Mouse (Mus musculus): ENCODE results near the gene Ntf5.
A peak's percentile ranks its signal among the peaks of the same experiment; 100 is the strongest.
"Not testable (repeated sequence)": the region's sequence is repeated elsewhere in the genome, so short reads cannot be mapped to it uniquely, and the experiment has no call there.

Ntf5 gene

DNA sequence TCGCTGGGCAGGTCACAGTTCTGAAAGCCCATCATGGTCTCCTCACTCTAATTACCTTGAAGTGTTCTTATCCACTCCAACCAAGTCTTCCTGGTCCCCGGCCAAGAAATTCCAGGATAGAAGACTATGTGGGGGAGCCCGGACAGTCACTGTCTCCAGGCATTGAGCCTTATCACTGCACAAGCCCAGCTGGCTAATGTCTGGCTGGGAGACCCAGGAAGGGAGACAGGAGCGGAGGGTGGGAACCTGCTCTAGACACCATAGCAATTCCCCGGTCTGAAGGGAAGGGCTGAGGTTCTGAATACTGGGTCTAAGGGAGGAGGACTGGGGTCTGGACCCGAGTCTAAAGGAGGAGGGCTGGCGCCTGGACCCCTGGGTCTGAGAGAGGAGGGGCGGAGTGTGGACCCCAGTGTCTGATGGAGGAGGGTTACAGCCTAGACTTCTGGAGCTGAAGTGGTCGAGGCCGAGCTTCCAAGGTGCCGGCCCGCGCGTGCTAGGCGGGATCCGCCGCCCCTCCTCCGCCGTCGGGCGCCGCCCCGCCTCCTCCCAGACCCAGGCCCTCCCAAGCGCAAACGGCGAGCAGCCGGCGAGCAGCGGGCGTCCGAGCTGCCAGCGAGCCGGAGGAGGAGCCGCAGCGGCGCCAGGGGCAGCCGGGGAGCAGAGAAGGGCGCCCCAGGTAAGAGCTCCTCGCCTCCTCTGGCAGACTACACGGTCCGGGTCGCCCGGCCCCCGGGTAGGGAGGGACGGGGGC, at the start of gene Ntf5:
Gene Ntf5 (plus strand): TSS at position 583 of the 751 bp plus-strand sequence.
- no peak for ATAC-seq (ENCODE audit: insufficient number of reproducible peaks, low FRiP score, low TSS enrichment)

DNA sequence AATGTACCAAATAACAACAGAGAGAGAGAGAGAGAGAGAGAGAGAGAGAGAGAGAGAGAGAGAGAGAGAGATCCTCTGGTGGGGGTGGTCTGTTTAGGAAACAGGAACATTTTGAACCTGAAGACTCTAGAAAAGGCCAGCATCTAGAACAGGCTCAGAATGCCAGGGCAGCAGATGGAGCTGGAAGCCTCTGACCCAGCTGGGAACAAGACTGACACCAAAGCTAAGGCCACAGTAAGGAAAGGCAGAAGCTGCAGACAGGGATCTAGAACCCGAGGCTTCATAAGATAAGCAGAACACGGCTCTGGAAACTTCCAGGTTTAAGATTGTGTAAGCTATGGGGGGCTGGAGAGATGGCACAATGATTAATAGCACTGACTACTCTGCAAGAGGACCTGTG, 49.5 kb upstream of the Ntf5 start:
- ATAC-seq (ENCODE audit: insufficient number of reproducible peaks, low FRiP score, low TSS enrichment), result no peak

DNA sequence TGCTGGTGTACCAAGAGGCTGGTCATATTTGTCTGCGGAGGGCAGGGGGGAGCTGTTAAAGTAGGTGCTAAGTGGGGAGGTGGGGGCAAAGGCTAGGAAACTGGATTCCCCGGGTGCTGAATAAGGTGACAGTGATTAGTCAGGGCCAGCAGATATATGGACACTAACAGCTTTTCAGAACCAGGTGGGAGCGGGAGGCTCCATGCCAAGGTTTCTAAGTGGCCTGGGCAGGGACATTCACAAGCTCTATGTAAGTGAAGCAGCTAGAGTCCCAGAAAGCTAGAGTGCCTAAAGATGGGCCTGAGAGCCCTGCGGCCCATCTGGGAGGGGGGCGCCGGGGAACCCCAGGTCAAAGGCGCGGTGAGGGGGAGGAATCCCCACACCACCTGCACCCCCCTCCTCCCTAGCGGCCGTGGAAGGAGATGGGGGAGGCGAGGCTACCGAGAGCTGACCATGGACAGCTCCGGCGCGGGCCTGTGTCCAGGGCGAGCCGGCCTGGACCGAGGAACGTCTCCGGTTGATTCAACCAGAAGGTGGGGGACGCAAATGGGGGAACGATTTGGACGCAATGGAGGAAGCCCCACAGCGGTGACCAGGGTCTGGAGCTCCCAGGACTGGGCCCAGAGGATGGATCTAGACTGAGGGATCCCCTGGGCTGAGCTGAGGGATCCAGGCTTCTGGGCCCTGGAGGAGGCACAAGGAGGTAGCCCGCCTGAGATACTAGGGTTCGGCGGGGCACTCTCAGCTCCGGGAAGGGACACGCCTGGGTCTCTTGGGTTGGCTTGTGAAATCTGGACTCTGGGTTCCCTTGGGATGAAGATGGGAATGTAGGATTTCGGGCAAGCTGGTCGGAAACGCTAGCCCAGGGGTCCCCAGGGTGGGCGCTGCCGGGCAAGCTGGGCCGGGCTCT, 47.5 kb upstream of the Ntf5 start:
- ATAC-seq (ENCODE audit: insufficient number of reproducible peaks, low FRiP score, low TSS enrichment), result no peak

DNA sequence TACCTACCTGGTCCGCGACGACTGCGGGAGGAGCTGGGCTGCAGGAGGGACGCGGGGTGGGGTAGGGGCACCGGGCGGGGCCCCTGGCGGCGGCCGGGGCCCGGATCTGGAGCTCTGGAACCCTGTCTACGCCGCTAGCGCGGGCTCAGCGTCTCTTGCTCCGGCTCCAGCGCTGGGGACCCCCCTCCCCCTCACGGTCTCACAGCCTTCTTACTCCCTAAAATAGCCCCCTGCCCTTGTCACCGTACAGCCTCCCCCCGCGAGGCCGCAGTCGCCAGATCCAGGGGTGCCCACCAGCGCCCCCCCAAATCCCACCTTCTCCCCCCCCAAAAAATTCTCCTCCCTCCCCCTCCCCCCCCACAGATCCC, 46.9 kb upstream of the Ntf5 start, which contains the start of gene Ppfia3:
Gene Ppfia3 (minus strand): TSS at position 368 of the 368 bp plus-strand sequence.
- ATAC-seq (ENCODE audit: insufficient number of reproducible peaks, low FRiP score, low TSS enrichment), result no peak

DNA sequence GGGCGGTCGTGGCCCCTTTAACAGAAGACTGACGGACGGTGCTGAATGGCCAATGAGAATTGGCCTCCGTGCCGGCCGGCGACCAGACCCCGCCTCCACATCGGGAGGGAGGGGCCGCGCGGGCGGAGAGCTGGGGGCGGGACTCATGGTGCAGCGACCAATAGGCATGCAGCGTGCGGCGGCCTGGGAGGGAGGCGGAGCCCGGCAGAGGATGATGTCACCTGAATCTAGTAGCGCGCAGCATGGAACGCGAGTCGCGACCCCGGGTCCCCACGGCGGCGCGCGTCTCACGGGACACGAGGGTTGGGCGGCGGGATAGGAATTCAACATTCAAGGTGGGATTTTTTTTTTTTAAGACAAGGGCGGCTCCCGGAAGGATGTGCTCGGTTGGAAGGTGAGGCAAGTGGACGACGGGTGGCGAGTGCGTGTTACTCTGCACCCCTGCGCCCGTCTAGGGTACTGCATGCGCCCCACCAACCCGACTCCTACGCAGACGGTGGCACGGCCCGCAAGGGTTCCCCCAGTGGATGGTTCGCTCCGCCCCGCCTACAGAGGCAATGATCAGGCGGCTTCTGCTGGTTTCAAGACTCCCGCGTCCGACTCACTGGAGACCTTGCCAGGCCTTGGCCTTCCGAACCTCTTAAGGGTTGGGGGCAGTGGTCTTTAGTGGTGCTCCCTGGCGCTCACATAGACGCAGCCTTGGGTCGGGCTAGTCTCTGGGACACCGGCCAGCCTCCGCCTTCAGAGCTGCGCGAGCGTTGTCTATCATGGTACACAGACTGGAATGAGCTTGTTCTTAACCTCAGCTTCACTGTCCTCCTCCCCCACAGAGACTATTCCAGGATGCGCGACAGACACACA, 46.2 kb upstream of the Ntf5 start:
- ATAC-seq (ENCODE audit: insufficient number of reproducible peaks, low FRiP score, low TSS enrichment), result peak; percentile 77

DNA sequence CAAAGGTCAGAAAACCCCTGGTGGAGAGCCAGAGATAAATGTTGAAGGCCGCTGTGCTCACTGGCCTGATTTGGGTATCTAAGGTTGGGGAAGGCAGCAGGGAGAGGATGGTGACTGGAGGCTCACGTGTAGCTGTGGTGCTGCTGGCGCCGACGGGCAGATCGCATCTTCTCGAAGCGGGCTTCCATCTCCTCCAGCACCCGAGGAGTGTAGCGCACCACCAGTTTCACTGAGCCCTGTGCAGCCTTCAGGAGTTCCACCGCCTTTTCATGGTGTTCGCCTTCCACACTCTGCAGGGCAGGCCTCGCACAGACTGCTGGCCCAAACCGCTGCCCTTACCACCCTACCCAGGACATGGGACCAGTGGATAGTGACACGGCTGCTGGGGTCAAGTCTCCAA, 45.3 kb upstream of the Ntf5 start:
- no peak for ATAC-seq (ENCODE audit: insufficient number of reproducible peaks, low FRiP score, low TSS enrichment)

DNA sequence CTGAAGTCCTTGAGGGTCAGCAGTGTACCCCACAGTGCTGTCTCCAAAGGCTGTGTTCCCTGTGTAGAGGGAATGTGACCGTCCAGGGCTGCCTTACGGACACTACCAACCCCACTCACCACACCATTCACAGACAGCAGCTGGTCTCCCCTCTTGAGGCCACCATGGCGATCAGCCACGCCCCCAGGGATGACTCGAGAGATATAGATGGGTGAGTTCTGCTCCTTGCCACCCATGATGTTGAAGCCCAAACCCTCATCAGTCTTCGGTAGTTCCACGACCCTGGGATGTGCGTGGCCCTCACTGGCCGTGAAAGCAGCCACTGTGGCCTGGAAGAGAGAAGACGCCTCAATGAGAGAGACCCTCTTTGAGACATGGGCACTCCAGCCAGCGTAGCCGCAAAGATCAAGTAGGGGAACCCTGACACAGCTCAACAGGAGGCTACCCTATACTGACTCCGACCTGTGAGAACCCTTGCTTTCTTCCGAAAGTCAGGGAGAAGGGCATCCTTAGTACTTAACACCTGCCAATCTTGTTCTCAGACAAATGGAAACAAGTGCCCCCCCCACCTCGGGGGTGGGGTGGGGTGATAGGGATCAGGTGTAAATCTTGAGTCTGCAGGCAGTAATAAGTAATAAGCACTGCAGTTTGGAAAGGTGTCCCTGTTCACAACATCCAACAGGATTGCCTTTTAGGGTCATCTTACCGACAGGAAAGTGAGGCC, 44.3 kb upstream of the Ntf5 start:
- ATAC-seq (ENCODE audit: insufficient number of reproducible peaks, low FRiP score, low TSS enrichment), result no peak

DNA sequence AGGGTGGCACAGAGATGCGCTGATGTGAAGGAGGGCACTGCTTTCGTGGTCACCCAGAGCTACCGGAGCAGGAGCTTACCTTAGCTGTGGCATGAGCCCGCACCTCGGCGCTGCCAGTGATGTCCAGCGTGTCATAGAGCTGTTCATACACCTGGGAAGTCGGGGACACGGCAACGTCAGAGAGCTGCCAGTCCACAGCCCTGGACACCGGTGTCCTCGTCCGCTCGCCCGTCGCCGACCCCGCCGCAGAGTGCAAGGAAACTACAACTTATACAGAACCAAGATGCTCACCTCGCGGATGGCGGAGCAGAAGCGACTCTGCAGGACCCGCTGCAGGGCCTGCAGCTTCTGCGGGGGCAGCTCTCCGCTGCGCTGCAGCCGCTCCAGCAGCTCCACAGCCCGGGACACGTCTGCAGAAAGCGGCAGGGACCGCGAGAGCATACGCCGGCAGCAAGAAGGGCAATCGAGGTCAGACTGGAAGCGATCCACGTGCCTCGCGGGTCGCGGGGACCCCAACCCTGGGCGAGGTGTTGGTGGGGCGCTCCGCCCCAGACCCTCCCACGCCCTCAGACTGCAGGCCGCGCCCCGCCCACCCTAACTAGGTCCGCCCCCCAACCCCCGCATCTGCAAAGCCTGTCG, 43.5 kb upstream of the Ntf5 start:
- ATAC-seq (ENCODE audit: insufficient number of reproducible peaks, low FRiP score, low TSS enrichment), result no peak

DNA sequence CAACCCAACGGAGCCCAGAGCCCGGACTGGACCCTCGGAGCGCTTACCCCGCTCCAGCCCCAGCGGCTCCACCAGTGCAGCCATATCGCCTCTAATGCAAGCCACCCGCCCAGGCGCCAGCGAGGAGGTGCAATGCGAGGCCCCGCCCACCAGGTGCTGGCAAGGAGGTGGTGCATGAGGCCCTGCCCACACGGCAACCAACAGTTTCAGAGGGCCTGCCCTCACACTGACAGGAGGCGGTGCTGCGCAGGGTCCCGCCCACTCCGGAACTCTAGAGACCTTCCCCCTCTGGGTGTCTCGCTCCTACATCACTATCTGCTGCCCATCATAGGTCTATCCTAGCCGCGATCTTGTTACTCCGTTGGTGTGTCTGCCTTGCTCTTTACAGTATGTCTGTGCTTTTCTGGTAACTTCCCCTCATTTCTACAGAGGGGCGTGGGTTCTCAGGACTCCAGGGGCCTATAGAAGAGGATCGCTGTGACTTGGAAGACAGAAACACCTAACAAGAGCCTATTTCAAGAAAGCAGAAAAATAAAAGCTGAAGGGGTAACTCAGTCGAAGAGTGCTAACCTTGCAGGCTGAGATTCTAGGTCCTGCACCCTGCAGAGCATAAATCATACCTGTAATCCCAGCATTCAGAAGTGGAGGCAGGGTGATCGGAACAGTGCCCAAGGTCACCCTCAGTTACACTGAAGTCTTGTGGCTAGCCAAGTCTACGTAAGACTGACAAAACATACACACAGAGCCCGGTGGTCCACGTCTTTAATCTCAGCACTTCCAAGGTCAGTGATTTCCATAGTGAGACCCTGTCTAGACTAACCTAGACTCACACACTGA, 42.8 kb upstream of the Ntf5 start, which contains the start of gene Lin7b:
Gene Lin7b (minus strand): TSS at position 109 of the 837 bp plus-strand sequence.
- ATAC-seq (ENCODE audit: insufficient number of reproducible peaks, low FRiP score, low TSS enrichment), result peak; percentile 45; the same call in 1 of the 2 replicates

DNA sequence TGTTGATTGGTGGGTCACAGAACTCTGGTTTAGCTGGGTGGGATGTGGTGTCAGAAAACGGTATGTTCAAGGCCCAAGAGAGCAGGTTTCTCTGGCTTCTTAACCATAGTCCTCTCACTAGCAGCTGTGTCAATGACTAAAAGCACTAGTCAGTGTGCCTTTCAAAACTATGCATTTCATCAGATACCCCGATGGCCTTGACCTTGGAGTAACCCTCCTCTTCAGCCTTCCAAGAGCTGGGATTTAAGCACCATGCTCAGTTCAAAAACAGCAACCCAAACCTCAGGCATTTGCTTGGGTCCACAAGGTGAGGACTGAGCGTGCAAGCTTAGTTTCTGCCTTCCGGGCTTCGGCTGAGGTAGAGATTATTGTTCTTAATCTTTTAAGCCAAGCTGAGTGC, 41.1 kb upstream of the Ntf5 start:
- ATAC-seq (ENCODE audit: insufficient number of reproducible peaks, low FRiP score, low TSS enrichment), result no peak

DNA sequence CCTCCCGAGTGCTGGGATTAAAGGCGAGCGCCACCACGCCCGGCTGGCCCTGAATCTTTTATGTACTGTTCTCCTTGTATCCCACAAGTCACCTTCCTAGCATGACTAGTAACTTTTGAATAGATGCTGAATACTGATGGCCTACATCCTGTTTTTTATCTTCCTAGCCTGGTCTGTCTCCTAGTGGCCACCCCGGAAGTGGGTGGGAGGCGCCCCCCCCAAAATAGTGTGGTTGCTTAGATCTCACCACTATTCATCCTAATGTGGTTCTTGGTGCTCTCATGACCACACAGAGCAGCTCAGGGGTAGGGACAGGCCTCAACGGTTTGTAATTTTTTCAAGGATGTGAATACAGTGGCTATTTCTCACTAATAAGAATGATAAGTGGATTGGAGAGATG, 38.9 kb upstream of the Ntf5 start:
- ATAC-seq (ENCODE audit: insufficient number of reproducible peaks, low FRiP score, low TSS enrichment), result no peak

DNA sequence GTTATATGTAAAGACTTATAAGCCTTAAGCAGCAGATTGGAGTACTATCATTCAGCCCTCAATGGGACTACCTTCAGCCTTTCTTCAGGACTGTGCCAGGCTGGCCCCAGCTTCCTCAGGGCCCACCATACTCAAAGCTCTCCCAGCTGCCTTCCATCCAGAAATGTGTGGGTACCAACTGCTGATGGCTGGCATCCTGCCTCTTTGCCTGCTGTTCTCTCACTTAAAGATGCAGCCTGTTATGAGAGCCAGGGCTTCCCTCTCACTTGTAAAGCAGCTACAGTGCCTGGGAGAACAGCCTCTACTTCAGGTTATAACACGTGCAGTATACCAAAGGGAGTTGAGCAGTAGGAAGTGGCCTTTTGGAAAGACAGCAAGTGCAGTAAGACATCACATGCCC, 37.4 kb upstream of the Ntf5 start:
- ATAC-seq (ENCODE audit: insufficient number of reproducible peaks, low FRiP score, low TSS enrichment), result no peak

DNA sequence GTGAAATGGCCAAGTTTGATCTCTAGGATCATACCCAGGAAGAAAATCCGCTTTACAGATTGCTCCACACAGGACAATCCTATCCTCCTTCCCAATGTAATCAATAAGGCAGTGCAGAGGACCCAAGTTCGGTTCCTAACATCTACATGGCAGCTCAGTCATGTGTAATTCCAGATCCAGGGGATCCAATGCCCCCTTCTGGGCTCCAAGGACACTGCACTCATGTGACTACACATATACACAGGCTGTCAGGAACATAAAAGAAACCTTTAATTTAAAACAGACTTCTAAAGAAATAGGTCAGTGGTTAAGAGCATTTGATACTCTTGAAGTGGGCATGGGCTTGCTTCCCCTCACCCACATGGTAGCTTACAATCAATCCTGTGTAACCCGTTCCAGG, 27.4 kb upstream of the Ntf5 start:
- no peak for ATAC-seq (ENCODE audit: insufficient number of reproducible peaks, low FRiP score, low TSS enrichment)

DNA sequence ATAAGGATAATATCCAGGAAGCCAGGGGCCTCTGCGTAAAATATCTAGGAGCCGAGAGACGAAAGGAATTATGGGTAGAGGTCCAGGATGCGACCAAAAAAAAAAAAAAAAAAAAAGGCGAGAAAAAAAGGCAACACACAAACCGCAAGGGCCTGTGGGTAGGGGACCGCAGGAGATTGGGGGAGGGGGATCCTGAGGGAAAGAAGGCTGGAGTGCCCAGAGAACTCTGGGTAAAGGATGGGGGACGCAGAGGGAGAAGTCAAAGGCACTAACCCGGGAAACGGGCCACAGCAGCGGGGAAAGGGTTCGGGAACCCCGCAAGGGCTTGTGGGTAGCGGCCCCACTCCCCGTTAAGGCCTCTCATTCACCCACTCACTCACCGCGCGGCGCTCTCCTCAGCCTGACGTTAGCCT, 18.4 kb upstream of the Ntf5 start:
- peak; percentile 61; the same call in 1 of the 2 replicates for ATAC-seq (ENCODE audit: insufficient number of reproducible peaks, low FRiP score, low TSS enrichment)

DNA sequence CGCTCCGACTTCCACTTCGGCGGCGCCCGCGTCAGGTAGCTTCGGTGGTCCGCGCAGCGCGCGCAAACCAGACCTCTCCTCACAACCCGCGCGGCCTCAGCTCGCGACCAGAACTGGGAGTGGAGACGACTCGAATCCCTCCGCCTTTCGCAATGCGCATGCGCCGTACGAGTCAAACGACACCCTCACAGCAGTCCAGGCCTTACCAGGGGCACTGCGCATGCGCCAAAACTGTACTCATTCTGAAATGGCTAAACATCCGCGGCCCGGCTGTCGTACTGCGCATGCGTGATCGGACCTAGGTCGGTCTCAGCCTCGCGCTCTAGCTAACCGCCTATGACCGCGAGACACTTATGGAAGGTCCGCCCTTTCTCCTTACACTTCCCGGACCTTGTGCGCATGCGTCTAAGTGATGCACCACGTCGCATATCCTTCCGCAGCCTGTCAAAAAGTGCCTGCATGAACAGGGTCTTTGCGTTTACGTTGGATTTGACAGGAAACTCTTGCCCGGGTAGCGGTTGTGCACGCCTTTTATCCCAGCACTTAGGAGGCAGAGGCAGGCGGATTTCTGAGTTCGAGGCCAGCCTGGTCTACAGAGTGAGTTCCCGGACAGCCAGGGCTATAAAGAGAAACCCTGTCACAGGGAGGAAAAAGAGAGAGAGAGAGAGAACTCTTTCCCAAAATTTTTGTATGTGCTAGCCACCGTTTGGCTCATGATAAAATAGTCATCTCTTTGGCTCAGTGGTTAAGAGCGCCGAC, 17.7 kb upstream of the Ntf5 start, which contains the start of gene Snrnp70:
Gene Snrnp70 (minus strand): TSS at position 165 of the 759 bp plus-strand sequence.
- ATAC-seq (ENCODE audit: insufficient number of reproducible peaks, low FRiP score, low TSS enrichment), result peak; percentile 99

DNA sequence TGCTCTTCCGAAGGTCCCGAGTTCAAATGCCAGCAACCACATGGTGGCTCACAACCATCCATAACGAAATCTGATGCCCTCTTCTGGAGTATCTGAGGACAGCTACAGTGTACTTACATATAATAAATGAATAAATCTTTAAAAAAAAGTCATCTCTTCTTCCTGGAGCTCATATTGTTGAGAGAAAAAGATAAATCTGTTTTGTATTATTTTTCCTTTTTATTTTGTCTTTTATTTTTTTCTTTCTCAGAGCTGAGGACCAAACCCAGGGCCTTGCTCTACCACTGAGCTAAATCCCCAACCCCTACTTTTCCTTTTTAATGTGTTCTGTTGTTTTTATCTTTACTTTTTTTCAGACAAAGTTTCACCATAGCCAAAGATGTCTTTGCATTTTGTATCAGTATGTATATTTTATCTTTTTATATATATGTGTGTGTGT, 17.1 kb upstream of the Ntf5 start:
- not testable (repeated sequence) for ATAC-seq (ENCODE audit: insufficient number of reproducible peaks, low FRiP score, low TSS enrichment)

DNA sequence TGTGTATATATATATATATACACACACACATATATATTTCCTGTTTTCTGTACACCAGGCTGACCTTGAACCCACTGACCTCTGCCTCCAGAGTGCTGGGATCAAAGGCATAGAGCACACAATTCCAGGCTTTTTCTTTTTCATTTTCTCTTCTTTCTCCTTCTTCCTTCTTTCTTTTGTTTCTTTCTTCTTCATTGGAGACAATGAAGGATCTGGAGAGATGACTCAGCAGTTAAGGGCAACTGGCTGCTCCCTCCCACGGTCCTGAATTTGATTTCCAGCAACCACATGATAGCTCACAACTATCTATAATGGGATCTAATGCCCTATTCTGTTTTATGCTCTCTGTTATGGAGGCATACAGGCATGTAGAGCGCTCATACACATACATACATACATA, 16.7 kb upstream of the Ntf5 start:
- ATAC-seq (ENCODE audit: insufficient number of reproducible peaks, low FRiP score, low TSS enrichment), result no peak

All from cerebellum, adult (tissue).